Mouse (Mus musculus) cerebellum, postnatal 36 days (tissue): ENCODE measurements around the gene Edem3.
"Not testable (repeated sequence)": the region's sequence is repeated elsewhere in the genome, so short reads cannot be mapped to it uniquely, and the experiment has no call there.

Experiments
- DNase-seq, 2 experiments: peaks; one replicate each; pipeline ENCODE4 v3.0.0; 2021 to 2022; ENCODE audit warnings: mixed read lengths in 2 of 2

Gene Edem3

GRCm38 (mm10) chr1:151754881-151755659, at the start of gene Edem3:
Gene Edem3, plus strand, starts transcription at chr1:151755371.
- DNase-seq = peak; percentile 96

GRCm38 (mm10) chr1:151705723-151706396, 49.3 kb upstream of the Edem3 start:
- DNase-seq = peak; percentile 70 to 86

- DNase-seq = no peak
Observed at GRCm38 (mm10) chr1:151706397-151706752, 48.8 kb upstream of the Edem3 start.

GRCm38 (mm10) chr1:151708966-151709733, 46.0 kb upstream of the Edem3 start:
- no peak for DNase-seq

- no peak for DNase-seq
Observed at GRCm38 (mm10) chr1:151709734-151710022, 45.5 kb upstream of the Edem3 start.

GRCm38 (mm10) chr1:151710424-151711055, 44.6 kb upstream of the Edem3 start:
- DNase-seq = no peak

- DNase-seq = no peak
Observed at GRCm38 (mm10) chr1:151711062-151711461, 44.1 kb upstream of the Edem3 start.

GRCm38 (mm10) chr1:151712664-151713063, 42.5 kb upstream of the Edem3 start:
- DNase-seq = no peak

GRCm38 (mm10) chr1:151713622-151714021, 41.5 kb upstream of the Edem3 start:
- no peak for DNase-seq

- no peak for DNase-seq
Observed at GRCm38 (mm10) chr1:151716024-151716710, 39.0 kb upstream of the Edem3 start.

- no peak for DNase-seq
Observed at GRCm38 (mm10) chr1:151717624-151718023, 37.5 kb upstream of the Edem3 start.

GRCm38 (mm10) chr1:151718575-151718974, 36.6 kb upstream of the Edem3 start:
- no peak for DNase-seq

- no peak for DNase-seq
Observed at GRCm38 (mm10) chr1:151719911-151720310, 35.3 kb upstream of the Edem3 start.

- DNase-seq = no peak
Observed at GRCm38 (mm10) chr1:151720566-151720965, 34.6 kb upstream of the Edem3 start.

GRCm38 (mm10) chr1:151721357-151721983, 33.7 kb upstream of the Edem3 start:
- no peak for DNase-seq

- DNase-seq = no peak
Observed at GRCm38 (mm10) chr1:151723771-151724170, 31.4 kb upstream of the Edem3 start.

- no peak for DNase-seq
Observed at GRCm38 (mm10) chr1:151725590-151725989, 29.6 kb upstream of the Edem3 start.

GRCm38 (mm10) chr1:151726358-151726757, 28.8 kb upstream of the Edem3 start:
- DNase-seq = no peak

- no peak for DNase-seq
Observed at GRCm38 (mm10) chr1:151728141-151728540, 27.0 kb upstream of the Edem3 start.

GRCm38 (mm10) chr1:151737146-151737545, 18.0 kb upstream of the Edem3 start:
- DNase-seq = no peak

- DNase-seq = no peak
Observed at GRCm38 (mm10) chr1:151741199-151741621, 14.0 kb upstream of the Edem3 start.

- DNase-seq = not testable (repeated sequence)
Observed at GRCm38 (mm10) chr1:151749894-151750293, 5.3 kb upstream of the Edem3 start.
